Mouse (Mus musculus) myocyte (in vitro differentiated cells): ENCODE data around the gene Mkrn2os.

ENCODE experiments used
- MAX ChIP-seq: IDR thresholded peaks from one replicate; pipeline ENCODE4 v1.6.1; 2011; ENCODE audit warnings: low read depth, mild to moderate bottlenecking, control low read depth
- POLR2A ChIP-seq: IDR thresholded peaks from one replicate; pipeline ENCODE4 v1.6.1; 2011; ENCODE audit warnings: low read depth, mild to moderate bottlenecking, control low read depth, moderate library complexity; ENCODE audit not compliant: insufficient read length
- REST ChIP-seq: IDR thresholded peaks from one replicate; pipeline ENCODE4 v1.6.1; 2011; ENCODE audit warnings: mild to moderate bottlenecking, control low read depth, moderate library complexity; ENCODE audit not compliant: insufficient read depth, insufficient read length
- TCF3 ChIP-seq: IDR thresholded peaks from one replicate; pipeline ENCODE4 v1.6.1; 2011; ENCODE audit warnings: low read depth, control low read depth; ENCODE audit not compliant: insufficient read length

DNA sequence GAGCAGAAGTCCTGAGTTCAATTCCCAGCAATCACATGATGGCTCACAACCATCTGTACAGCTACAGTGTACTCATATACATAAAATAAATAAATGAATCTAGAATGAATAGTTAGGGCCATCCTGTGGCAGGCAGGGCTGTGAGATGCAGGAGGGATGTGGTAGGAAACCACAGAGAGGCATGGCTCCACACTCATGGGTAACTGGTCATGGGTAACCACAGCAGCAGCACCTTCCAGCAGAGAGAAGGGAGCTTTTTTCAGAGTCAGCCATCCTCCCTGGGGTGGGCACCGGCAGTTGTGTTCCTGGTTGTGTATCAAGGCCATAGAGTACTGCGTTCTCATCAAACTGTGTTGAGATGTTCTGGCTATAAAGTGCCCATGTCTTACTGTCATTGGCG lies 2.1 kb upstream of the Mkrn2os start:
- TF ChIP-seq POLR2A: no peak
- TF ChIP-seq REST: no peak
- TF ChIP-seq TCF3: no peak
- TF ChIP-seq MAX: no peak
